Mouse (Mus musculus) layer of hippocampus, postnatal 10 days (tissue): ENCODE data around the gene Adora3. TPM values are rescaled to one million over a fixed set of nuclear protein-coding genes. Genes with fewer than 3 reads are reported as not detected.

Experiments used
- DNase-seq, 2 experiments: peaks; one replicate each; pipeline ENCODE4 v3.0.0; 2021; ENCODE audit warnings: low spot score in 2 of 2
- long read RNA-seq: library from polyadenylated mRNA; stranded (forward); transcript quantifications from one replicate; pipeline ENCODE4 v2.0.0, GENCODE M21; 2023
- total RNA-seq, 2 experiments: library from RNA; stranded (reverse); gene quantifications; 2 replicates each; pipeline ENCODE4 v1.2.3; 2021

The Adora3 gene
- total RNA-seq, result 1 to 10 TPM in 1 of 2 experiments, under 1 TPM in 1; 0.34 to 1.1 TPM
- long read RNA-seq, result 0 reads

DNA sequence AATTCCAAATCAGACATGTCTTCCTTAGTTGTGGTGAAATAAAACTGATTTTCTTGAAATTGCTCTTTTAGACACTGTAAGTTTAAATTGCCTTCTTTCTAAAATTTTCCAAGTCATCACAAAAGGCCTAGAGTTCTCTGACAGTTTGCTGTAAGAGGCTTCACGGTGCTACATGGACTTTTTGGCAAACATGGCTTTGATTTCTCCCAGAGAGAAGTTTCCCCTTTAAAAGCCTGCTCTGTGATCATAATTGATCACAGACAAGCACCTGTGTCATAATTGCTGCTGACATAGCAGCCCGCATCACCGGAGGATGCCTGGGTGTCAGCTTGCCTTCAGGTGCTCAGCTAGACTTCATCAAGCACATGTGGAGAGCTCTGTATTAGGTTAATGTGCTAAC, at the start of gene Adora3, which contains the start of gene Tmigd3:
Adora3 (plus strand) TSS at position 301 of the 400 bp plus-strand sequence.
Tmigd3 (plus strand) TSS at position 346 of the 400 bp plus-strand sequence.
- DNase-seq, result no peak

DNA sequence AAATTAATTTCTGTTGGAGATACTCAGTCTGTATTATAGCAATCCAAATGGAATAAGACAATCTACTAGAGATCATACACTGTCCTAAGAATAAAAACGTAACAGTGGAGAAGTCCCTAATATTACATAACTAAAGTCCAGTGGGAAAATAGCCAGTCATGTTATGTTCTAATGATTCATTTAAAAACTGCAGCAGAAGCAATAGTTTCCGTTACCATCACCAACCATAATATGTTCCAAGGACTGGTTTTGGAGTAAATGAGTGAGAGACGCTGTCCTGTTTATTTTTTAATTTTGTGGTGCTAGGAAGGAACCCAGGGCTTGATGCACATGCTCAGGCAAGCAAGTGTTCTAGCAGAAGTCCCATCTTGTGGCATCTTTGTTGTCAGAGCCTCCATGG, 49.2 kb upstream of the Adora3 start:
- no peak for DNase-seq

DNA sequence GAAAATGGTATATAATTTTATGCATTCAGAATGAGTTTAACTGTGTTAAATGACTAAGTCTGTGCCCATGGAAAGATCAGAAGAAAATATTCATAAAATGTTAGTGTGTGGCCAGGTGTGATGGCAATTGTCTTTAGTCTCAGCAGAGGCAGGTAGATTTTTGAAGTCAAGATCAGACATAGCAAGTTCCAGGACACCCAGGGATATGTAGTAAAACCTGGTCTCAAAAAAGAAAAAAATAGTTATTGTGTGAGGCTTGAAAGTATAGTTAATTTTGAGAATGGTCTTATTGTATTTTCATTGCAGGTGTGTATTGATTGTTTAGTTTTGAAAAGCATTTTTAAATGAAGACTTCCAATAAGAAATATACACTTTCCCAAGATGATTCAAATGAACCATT, 47.0 kb upstream of the Adora3 start:
- no peak for DNase-seq

DNA sequence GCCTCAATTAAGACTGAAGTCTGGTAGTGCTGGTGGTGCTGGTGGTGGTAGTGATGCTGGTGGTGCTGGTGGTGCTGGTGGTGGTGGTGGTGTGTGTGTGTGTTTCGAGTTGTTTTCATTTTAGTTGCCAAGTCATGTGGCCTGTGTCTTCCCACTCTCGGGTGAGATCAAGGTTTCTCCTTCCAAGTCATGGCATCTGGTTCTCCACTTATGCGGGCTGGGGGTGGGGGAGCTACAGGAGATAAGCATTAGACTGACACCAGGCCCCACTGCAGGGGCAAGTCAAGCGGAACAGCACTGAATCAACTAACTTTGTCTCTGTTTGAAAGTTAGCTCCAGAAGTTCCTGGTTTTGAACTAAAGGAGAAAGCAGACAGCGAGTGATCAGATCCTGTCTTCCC, 46.6 kb upstream of the Adora3 start:
- no peak for DNase-seq

DNA sequence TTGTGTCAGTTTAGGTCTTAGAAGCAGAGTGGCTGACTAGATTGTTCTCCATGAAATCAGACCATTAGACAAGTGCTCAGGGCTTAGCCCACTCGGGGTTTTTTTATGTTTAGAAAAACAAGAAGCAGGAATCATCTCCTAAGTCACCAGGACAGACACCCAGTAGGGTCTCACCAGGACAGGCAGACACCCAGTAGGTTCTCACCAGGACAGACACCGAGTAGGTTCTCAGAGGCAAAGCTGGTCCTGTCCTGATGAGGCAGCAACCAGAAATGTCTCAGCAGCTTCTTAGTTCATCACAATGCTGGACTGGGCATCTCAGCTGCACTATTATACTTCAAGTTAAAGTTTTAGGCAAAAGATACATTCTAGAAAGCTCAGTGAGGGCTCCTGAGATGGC, 46.0 kb upstream of the Adora3 start:
- no peak for DNase-seq

DNA sequence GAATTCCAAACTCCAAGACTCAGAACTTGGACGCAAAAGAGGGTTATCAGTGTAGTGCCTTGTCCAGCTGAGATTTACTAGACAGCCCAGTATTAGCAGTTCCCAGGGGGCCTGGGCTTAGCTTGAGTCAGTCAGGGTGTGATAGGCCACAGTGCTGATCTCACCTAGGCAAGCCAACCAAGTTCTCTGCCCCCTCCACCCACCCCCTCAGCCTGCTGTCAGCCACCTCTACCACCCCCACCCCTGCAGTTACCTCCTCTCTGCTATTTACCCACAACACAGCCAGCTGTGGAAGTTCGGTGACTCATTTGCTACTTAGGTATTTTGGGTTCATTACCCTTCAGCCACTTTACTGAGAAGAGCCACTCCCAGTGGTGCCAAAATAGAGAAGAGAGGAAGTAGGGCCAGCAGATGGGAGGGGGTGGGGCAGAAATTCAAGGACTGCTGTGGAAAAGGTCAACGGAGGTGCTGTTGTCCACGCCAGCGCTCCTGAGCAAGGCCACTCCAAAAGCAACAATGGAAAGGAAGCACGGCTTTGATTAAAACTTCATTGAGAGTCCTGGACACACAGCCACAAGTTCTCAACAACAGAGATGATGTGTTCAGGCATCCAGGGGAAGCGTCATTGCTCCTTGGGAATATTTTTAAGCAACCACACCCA, 45.0 kb upstream of the Adora3 start:
- no peak for DNase-seq

DNA sequence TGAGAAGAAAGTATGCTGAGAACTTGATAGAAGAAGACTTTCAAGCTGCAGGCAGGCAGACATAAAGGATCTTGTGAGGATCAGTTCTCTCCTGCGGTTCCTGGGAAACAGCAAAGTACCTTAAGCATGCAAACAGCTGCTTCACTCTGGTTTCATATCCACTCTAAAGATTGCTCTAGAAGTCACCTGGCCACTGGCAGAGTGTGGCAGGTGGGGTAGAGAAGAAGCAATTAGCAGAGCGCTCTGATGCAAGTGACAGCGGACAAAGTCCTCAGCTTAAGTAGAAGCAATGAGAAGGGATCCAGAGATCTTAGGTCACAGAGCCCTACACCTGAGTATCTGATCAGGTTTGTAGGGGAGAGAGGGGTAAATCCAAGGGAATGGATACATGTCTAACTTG, 39.1 kb upstream of the Adora3 start:
- no peak for DNase-seq

DNA sequence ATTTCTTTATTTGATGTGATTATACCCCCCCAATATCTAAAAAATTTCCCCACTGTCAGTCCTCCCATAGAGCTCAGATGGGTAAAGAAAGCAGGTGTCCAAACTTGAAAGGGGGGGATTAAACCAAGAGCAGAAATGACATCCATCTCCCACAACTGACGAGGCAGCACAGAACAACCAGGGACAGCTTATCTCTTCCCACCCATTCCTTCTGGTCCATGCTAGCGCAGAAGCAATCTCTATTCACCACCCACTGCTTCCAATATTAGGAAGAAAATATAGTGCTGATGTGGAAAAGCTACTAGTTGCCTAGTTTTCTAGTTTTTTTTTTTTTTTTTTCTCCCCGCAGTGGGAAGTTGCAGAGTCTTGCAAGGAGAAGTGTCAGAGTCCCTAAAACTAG, 34.8 kb upstream of the Adora3 start:
- no peak for DNase-seq

DNA sequence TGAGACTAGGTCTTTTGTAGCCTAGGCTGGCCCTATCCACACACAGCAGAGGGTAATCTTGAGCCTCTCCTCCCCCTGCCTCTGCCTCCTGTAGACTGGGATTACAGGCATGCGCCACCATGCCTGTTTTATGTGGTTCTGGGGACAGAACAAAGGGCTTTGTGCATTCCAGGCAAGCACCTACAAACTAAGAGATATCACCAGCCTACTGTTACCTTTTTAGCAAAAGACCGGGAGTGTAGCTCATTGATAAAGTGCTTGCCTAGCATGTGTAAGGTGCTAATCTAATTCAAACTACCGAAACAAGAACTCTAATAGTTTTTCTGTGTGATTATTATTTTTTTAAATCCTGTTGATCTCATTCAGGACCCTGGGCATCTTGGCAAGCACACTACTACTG, 33.8 kb upstream of the Adora3 start:
- no peak for DNase-seq

DNA sequence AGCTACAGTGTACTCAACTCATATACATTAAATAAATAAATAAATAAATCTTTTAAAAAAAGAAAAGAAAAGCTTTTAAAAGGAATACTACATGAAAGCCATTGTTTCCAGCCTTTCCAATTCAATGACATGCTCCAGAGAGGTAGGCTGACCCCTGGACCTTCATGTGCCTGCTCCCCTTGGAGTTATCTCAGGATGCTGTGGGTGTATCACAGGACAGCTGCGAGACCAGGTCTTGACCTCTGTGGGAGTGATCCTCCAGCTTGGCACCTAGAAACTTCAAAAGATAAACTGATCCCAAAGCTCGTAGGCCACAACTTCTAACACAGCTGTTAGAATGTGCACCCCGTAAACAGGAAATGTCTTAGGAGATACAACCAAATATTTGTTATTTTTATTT, 32.0 kb upstream of the Adora3 start:
- DNase-seq, result no peak

DNA sequence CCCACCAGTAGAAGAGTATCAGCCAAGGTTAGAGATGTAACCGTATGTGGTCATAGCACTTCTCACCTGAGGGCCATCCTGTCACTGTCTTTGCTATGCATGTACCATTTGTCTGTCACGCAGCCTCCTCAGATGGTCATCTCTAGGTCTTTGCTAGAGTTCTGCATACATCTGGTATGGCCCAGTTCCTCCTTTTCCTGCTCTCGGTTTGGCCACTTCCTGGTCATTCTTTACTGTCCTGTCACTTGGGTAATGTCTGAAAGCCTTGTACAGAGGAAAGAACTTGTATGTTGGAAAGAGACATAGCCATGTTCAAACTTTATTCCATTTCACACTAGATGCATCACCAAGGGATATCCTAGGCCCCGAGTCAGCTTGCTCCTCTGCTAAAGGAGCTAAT, 30.8 kb upstream of the Adora3 start:
- DNase-seq, result no peak

DNA sequence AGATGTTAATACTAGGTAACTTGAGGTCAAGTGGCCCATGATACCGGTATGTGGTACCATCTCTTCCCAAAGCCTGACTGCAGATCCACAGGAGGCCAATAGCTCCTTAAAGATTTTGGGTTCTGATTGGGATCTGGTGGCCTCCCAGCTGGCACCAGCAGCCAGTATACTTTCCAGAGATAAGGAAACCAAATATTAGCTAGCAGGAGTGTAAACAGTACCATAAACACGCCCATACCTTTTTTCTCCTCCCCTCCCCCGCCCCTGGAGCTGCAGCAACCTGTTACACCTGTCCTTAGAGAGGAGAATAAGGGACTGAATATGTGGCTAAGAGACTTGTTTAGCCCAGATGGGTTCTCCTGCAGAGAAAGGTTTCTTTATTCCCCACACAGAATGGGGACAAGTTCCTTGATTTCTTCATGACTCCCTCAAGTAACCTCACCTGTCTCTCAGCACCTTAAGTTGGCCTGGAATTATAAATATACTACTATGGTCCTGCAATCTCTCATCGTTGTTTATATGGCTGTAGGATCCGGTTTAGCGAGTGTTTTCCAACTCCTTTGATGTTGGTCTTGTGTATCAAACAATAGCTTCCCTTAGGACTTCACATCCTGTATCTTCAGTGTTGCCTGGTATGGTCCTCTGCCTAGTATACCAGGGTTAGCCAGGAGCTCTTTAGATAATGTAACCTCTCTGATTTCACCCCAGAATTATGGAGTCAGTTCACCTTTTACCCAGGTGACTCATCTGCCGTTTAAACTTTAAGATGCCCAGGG, 24.2 kb upstream of the Adora3 start:
- no peak for DNase-seq

DNA sequence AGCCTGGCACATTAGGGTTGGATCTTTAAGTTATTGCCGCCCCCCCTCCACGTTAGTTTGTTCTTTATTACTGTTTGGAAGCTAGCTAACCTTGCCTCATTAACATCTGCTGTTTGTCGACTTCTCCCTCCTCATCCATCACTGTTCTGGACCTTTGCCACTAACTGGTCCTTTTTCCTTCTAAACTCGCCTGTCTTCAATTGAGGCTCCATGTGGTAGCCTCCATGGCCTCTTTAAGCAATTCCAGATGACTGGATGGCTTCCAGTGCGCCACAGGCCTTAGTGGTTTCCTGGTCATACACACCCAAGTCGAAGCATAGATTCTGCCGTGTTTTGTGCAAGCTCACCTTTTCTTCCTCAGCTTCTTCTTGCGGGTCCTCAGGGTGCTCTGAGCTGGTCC, 16.9 kb upstream of the Adora3 start:
- DNase-seq, result no peak

DNA sequence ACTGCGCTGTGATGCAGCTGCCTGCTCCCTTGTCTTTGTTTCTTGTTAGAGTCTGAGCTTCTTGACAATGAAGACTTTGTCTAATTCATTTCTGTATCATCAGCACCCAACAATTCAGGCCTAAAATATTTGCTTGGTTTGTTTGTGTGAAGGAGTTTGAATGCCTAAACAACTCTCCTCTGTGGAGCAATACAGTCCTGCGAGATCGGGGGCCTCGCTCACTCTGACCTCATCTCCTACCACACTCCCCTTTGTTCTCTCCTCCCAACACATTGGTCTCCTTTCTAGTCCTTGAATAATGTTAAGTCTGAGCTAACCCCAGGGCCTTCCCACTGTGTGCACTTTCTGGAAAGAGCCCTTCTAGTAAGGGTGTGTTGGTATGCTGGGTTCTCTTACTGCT, 15.9 kb upstream of the Adora3 start:
- DNase-seq, result no peak

DNA sequence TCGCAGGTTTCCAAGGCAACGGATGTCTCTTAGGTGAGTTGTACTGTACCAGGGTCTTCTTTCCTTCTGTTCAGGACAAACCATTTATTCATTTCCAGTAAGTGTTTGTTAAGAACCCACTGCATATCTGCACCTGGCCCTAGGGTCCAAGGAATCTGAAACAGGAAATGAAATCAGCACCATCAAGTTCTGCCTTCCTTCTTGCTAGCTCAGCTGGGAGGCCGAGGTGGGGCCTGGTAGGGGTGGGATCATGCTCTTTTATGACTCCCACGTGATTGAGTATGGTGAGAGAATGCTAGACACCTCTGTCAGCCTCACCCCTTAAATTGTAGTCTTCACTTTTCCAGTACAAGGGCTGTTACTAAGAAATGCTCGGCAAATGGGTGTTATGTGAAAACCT, 13.1 kb upstream of the Adora3 start:
- DNase-seq, result no peak

DNA sequence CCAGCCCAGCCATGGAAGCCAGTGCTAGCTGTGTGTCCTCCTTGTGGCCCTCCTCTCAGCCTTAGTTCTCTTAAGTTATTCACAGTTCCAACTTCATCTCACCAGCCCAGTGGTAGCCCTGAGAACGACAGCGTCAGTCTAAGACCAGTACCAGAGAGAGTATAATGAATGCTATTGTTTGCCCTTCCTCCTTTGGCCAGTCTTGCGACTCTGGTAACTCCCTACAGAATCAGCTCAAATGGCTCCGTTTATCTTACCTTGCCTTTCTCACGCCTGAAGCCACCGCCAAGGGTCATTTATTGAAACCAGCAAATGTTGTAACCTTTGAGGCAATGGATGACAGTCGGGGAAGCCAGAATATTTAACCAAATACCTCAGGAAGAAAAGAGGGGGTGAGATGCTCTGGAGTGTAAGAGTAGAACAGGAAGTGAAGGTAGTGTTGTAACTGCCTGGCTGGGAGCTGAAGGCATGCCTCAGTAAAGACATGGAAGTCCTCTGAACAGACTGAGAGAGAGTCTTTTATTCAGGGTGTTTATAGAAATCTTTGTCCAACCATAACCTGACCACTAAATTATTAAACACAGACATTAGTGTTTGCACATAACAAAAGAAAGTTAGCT, 8.8 kb upstream of the Adora3 start:
- DNase-seq, result no peak

DNA sequence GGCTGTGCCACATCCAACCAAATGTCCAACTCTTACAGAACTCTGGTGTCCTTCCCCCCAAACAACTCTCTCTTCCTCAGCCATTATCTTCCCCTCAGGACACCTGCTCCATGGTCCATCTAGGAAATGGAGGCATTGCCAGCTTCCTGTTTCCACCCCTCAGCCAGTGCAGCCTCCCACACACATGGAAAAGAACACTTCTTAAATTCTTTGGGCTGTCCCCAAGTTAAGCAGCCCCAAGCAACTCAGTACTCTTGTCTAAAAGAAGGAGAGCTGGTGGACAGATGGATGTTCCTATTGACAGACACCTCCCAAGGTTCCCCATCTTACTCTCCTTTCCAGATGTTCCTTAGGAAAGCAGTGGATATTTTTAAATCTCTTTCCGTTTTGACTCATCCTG, 6.5 kb upstream of the Adora3 start:
- no peak for DNase-seq

DNA sequence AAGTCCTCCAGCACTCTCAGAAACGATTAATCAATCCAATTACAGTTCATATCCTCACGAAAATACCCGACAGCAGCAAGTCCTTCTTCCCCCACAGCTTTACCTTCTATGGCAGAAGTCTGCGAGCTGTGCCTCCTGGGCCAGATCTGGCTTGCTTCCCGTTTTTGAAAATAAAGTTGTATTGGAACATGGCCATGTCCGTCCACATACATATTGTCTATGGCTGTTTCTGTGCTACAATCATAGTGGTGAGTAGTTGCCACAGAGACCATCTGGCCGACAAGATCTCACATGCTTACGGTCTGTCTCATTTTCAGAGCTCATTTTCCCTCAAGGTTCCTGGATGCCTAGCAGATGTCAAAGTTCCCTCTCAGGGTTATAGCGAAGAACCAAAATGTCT, 5.5 kb upstream of the Adora3 start:
- DNase-seq, result no peak

DNA sequence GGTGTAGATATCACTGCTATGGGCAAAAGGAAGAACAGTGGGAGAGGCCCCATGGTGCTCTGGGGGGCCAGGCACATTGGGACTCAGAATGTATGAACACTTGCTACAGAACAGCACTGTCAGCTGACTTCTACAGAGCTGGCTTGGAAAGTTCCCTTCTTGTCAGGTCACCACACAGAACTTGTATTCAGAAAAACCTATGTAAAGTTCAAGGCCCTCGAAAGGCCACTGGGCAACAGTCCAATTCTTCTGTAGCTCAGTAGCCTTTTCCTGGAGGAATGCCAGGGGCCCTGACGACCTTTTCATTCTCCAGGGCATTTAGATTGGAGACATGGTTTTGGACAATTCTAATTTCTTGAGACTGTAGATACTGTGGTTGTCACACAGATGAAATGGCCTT, 2.5 kb upstream of the Adora3 start:
- no peak for DNase-seq

DNA sequence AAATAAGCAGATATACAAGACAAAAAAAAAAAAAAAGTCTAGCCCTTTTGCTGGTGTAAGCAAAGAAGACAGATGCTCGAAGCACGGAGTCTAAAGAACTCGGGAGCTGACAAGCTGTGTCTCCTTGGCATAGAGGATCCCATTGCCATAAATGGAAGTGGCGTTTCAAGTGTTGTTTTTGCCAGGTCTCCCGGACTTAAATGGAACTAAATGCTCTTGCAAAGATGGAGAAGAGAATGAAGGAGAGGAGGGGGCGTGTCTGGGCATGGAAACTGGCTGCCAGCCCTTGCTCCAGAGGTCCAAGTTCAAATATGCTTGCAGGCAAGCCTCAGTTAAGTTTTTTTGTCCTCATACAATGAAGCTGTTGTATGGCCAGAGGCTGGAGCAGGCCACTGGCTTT, 1.4 kb downstream of the Adora3 start:
- no peak for DNase-seq

DNA sequence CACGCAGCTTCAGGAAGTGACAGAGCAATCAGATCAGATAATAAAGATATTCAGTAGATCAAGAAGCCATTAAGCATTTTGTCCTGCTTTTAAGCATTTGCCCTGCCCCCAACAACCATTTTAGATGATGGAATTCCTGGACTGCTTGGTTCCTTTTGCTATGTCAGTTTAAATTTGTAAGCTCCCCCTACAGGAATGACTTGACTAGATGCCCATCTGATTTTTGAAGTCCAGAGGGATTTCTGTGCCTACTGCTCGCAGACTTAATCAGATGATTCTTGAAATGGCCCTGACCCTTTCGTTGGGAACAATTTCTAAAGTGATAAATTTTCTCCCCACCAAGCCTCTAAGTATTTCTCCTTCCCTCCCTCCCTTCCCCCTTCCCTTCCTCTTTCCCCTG, 1.9 kb downstream of the Adora3 start:
- DNase-seq, result no peak
